Mouse (Mus musculus) forebrain, embryonic 13.5 days (tissue): ENCODE results near the gene Hoxd8. TPM values are rescaled to one million over a fixed set of nuclear protein-coding genes. Genes with fewer than 3 reads are reported as not detected.
A peak's percentile ranks its signal among the peaks of the same experiment; 100 is the strongest.

ENCODE experiments used
- ATAC-seq: fragments of 200-750 bp; cut with Nextera tagmentation; 2 replicates; pipeline ENCODE4 v1.8.0; 2017
- H3K27ac ChIP-seq: fragments of 300-500 bp; sonication (generic); 2 replicates; pipeline ENCODE4 v1.5.1; 2015; ENCODE audit warnings: inconsistent platforms, mild to moderate bottlenecking, moderate library complexity
- H3K27me3 ChIP-seq: fragments of 300-500 bp; sonication (generic); 2 replicates; pipeline ENCODE4 v1.6.1; 2015; ENCODE audit warnings: mild to moderate bottlenecking, inconsistent platforms
- H3K36me3 ChIP-seq: fragments of 300-500 bp; sonication (generic); 2 replicates; pipeline ENCODE4 v1.6.1; 2015; ENCODE audit warnings: mild to moderate bottlenecking, inconsistent platforms; ENCODE audit not compliant: poor library complexity, severe bottlenecking
- H3K4me1 ChIP-seq: fragments of 300-500 bp; sonication (generic); 2 replicates; pipeline ENCODE4 v1.6.1; 2015; ENCODE audit warnings: inconsistent platforms
- H3K4me2 ChIP-seq: fragments of 300-500 bp; sonication (generic); 2 replicates; pipeline ENCODE4 v1.6.1; 2015; ENCODE audit warnings: inconsistent platforms, mild to moderate bottlenecking, moderate library complexity
- H3K4me3 ChIP-seq: fragments of 300-500 bp; sonication (generic); 2 replicates; pipeline ENCODE4 v1.5.1; 2015; ENCODE audit warnings: mild to moderate bottlenecking, inconsistent platforms
- H3K9ac ChIP-seq: fragments of 300-500 bp; sonication (generic); 2 replicates; pipeline ENCODE4 v1.6.1; 2015; ENCODE audit warnings: mild to moderate bottlenecking, inconsistent platforms
- H3K9me3 ChIP-seq: fragments of 300-500 bp; sonication (generic); replicated peaks from 2 replicates; pipeline ENCODE4 v1.6.1; 2016; ENCODE audit warnings: inconsistent platforms
- WGBS: fragments of 180-500 bp; shearing (Covaris S2); methylation state at CpG from one replicate; pipeline ENCODE4 v1.1.7; 2015; 5-methylcytosine and 5-hydroxymethylcytosine counted together
- polyA plus RNA-seq: library from polyadenylated mRNA; unstranded; fragments of >200 nt; fragmentation: Nextera tagmentation; extraction: Ambion mirVana; gene quantifications from 2 replicates; pipeline ENCODE4 v1.2.1, GENCODE M21; 2015

Hoxd8 gene
- polyA plus RNA-seq, 1 experiment from 2014 or later, result not detected

- Histone ChIP-seq H3K36me3 (no peaks in the 10 kb centered on the region), H3K4me3 (0 out of 2 replicates have a peak overlapping the region, but pooled peaks have one; percentile 4), H3K9me3 (no peaks in the 10 kb centered on the region), H3K4me2 (peak overlapping the region; percentile 46), H3K9ac (no peak overlapping the region), H3K27ac (no peak overlapping the region), H3K27me3 (peaks cover 99% of the 10 kb centered on the region), H3K4me1 (peaks cover 12% of the 10 kb centered on the region)
- 3% methylated on average over 26 of the region's 26 CpGs for WGBS
- ATAC-seq, result peak; percentile 38; the same call in 1 of the 2 replicates
These were observed 11.3 kb downstream of the Hoxd8 start for GRCm38 (mm10) chr2:74715504-74716241.

- 3% methylated on average over 2 of the region's 2 CpGs for WGBS
- no peak overlapping the region for H3K9ac ChIP-seq
- no peak for ATAC-seq
- no peak overlapping the region for H3K4me3 ChIP-seq
- H3K27ac ChIP-seq, result no peak overlapping the region
- no peaks in the 10 kb centered on the region for H3K9me3 ChIP-seq
- no peak overlapping the region for H3K4me2 ChIP-seq
- 0 out of 2 replicates have a peak, but pooled peaks cover 5% of the 10 kb centered on the region for H3K4me1 ChIP-seq
- peaks cover 100% of the 10 kb centered on the region for H3K27me3 ChIP-seq
- H3K36me3 ChIP-seq, result no peaks in the 10 kb centered on the region
These were observed 16.0 kb downstream of the Hoxd8 start for GRCm38 (mm10) chr2:74720384-74720783.

- H3K9ac ChIP-seq, result no peak overlapping the region
- H3K27me3 ChIP-seq, result peaks cover 100% of the 10 kb centered on the region
- H3K9me3 ChIP-seq, result no peaks in the 10 kb centered on the region
- H3K27ac ChIP-seq, result no peak overlapping the region
- no peak for ATAC-seq
- no peak overlapping the region for H3K4me3 ChIP-seq
- no peak overlapping the region for H3K4me2 ChIP-seq
- WGBS, result 0% methylated on average over 5 of the region's 5 CpGs
- no peaks in the 10 kb centered on the region for H3K36me3 ChIP-seq
- H3K4me1 ChIP-seq, result 0 out of 2 replicates have a peak, but pooled peaks cover under 1% of the 10 kb centered on the region
These were observed 16.6 kb downstream of the Hoxd8 start for GRCm38 (mm10) chr2:74720955-74721491.

- WGBS, result 6% methylated on average over 6 of the region's 6 CpGs
- H3K9ac ChIP-seq, result no peak overlapping the region
- H3K27ac ChIP-seq, result no peak overlapping the region
- H3K27me3 ChIP-seq, result peaks cover 100% of the 10 kb centered on the region
- no peaks in the 10 kb centered on the region for H3K9me3 ChIP-seq
- H3K4me1 ChIP-seq, result no peaks in the 10 kb centered on the region
- no peak overlapping the region for H3K4me2 ChIP-seq
- no peak for ATAC-seq
- H3K4me3 ChIP-seq, result no peak overlapping the region
- H3K36me3 ChIP-seq, result no peaks in the 10 kb centered on the region
These were observed 17.5 kb downstream of the Hoxd8 start for GRCm38 (mm10) chr2:74721882-74722281.

- H3K4me1 ChIP-seq, result 0 out of 2 replicates have a peak, but pooled peaks cover 2% of the 10 kb centered on the region
- no peaks in the 10 kb centered on the region for H3K9me3 ChIP-seq
- H3K4me3 ChIP-seq, result no peak overlapping the region
- 3% methylated on average over 8 of the region's 8 CpGs for WGBS
- H3K27me3 ChIP-seq, result peaks cover 100% of the 10 kb centered on the region
- no peak for ATAC-seq
- H3K36me3 ChIP-seq, result no peaks in the 10 kb centered on the region
- no peak overlapping the region for H3K4me2 ChIP-seq
- no peak overlapping the region for H3K9ac ChIP-seq
- H3K27ac ChIP-seq, result no peak overlapping the region
These were observed 18.5 kb downstream of the Hoxd8 start for GRCm38 (mm10) chr2:74722949-74723348.

- H3K36me3 ChIP-seq, result no peaks in the 10 kb centered on the region
- no peak for ATAC-seq
- peaks cover 100% of the 10 kb centered on the region for H3K27me3 ChIP-seq
- 7% methylated on average over 7 of the region's 7 CpGs for WGBS
- H3K27ac ChIP-seq, result no peak overlapping the region
- 0 out of 2 replicates have a peak, but pooled peaks cover 2% of the 10 kb centered on the region for H3K4me1 ChIP-seq
- no peak overlapping the region for H3K9ac ChIP-seq
- H3K9me3 ChIP-seq, result no peaks in the 10 kb centered on the region
- no peak overlapping the region for H3K4me3 ChIP-seq
- H3K4me2 ChIP-seq, result no peak overlapping the region
These were observed 20.0 kb downstream of the Hoxd8 start for GRCm38 (mm10) chr2:74724244-74725015.

- H3K4me3 ChIP-seq, result no peak overlapping the region
- no peak for ATAC-seq
- WGBS, result under 1% methylated on average over 17 of the region's 17 CpGs
These were observed 20.8 kb downstream of the Hoxd8 start for GRCm38 (mm10) chr2:74725171-74725570.

GRCm38 (mm10) chr2:74726551-74726950, 22.1 kb downstream of the Hoxd8 start, which contains the start of gene Gm28230:
Gene Gm28230, plus strand, starts transcription at chr2:74726728.
- no peak within 1 kb of the TSS for H3K27ac ChIP-seq
- no peak for ATAC-seq
- H3K4me3 ChIP-seq, result peak within 1 kb of the TSS; percentile 3; the same call in 1 of the 2 replicates
- H3K9me3 ChIP-seq, result no peaks in the 10 kb centered on the region
- H3K9ac ChIP-seq, result no peak within 1 kb of the TSS
- 0 out of 2 replicates have a peak, but pooled peaks cover 2% of the 10 kb centered on the region for H3K4me1 ChIP-seq
- H3K4me2 ChIP-seq, result peak within 1 kb of the TSS; percentile 22; the same call in 1 of the 2 replicates
- no peaks in the 10 kb centered on the region for H3K36me3 ChIP-seq
- WGBS, result 2% methylated on average over 5 of the region's 5 CpGs
- peaks cover 99% of the 10 kb centered on the region for H3K27me3 ChIP-seq

More at GRCm38 (mm10) chr2:74725171-74725570, 20.8 kb downstream of the Hoxd8 start:
- Histone ChIP-seq H3K9ac (no peak overlapping the region), H3K27me3 (peaks cover 99% of the 10 kb centered on the region), H3K4me2 (no peak overlapping the region), H3K27ac (no peak overlapping the region), H3K36me3 (no peaks in the 10 kb centered on the region), H3K9me3 (no peaks in the 10 kb centered on the region), H3K4me1 (0 out of 2 replicates have a peak, but pooled peaks cover 2% of the 10 kb centered on the region)

- H3K4me2 ChIP-seq, result peak overlapping the region; percentile 22; the same call in 1 of the 2 replicates
- no peak overlapping the region for H3K27ac ChIP-seq
- ATAC-seq, result no peak
- WGBS, result under 1% methylated on average over 40 of the region's 43 CpGs
- H3K4me3 ChIP-seq, result peak overlapping the region; percentile 3; the same call in 1 of the 2 replicates
- H3K27me3 ChIP-seq, result peaks cover 99% of the 10 kb centered on the region
- H3K4me1 ChIP-seq, result 0 out of 2 replicates have a peak, but pooled peaks cover 2% of the 10 kb centered on the region
- no peak overlapping the region for H3K9ac ChIP-seq
- no peaks in the 10 kb centered on the region for H3K36me3 ChIP-seq
- no peaks in the 10 kb centered on the region for H3K9me3 ChIP-seq
These were observed 22.7 kb downstream of the Hoxd8 start for GRCm38 (mm10) chr2:74726973-74727639.

GRCm38 (mm10) chr2:74727640-74728302, 23.4 kb downstream of the Hoxd8 start:
- WGBS, result under 1% methylated on average over 25 of the region's 25 CpGs
- Histone ChIP-seq H3K4me3 (peak overlapping the region; percentile 3; the same call in 1 of the 2 replicates), H3K27me3 (peaks cover 99% of the 10 kb centered on the region), H3K9ac (no peak overlapping the region), H3K36me3 (no peaks in the 10 kb centered on the region), H3K27ac (no peak overlapping the region), H3K9me3 (no peaks in the 10 kb centered on the region), H3K4me1 (peaks cover 2% of the 10 kb centered on the region; the same call in 1 of the 2 replicates), H3K4me2 (no peak overlapping the region)
- no peak for ATAC-seq

- WGBS, result 0% methylated on average over 13 of the region's 13 CpGs
- no peak overlapping the region for H3K4me2 ChIP-seq
- ATAC-seq, result no peak
- no peak overlapping the region for H3K27ac ChIP-seq
- H3K4me3 ChIP-seq, result no peak overlapping the region
- no peaks in the 10 kb centered on the region for H3K36me3 ChIP-seq
- H3K4me1 ChIP-seq, result peaks cover 2% of the 10 kb centered on the region; the same call in 1 of the 2 replicates
- peaks cover 99% of the 10 kb centered on the region for H3K27me3 ChIP-seq
- H3K9ac ChIP-seq, result no peak overlapping the region
- no peaks in the 10 kb centered on the region for H3K9me3 ChIP-seq
These were observed 23.9 kb downstream of the Hoxd8 start for GRCm38 (mm10) chr2:74728303-74728680.
